Mouse (Mus musculus): Measurements from ENCODE around the gene Nlgn3.

GRCm38 (mm10) chrX:101254740-101255139 lies 44.2 kb upstream of the Nlgn3 start:
- TF ChIP-seq CTCF (IDR thresholded peaks at IDR 0.05; ENCODE audit: low read depth) (no peak), EP300 (IDR thresholded peaks at IDR 0.05; ENCODE audit: low read depth) (no peak)

Measured in heart, postnatal 0 days (tissue).